Mouse (Mus musculus) MEL (cell line): Measurements from ENCODE around the gene Tm4sf19. TPM values are rescaled to one million over a fixed set of nuclear protein-coding genes. Genes with fewer than 3 reads are reported as not detected.

Source experiments
- DNase-seq: peaks from one replicate; pipeline ENCODE4 v3.0.0; 2011; ENCODE audit warnings: low read depth, low spot score
- H3K27ac ChIP-seq: 2 replicates; pipeline ENCODE4 v1.5.1; 2012; ENCODE audit warnings: low read depth, mild to moderate bottlenecking, control low read depth, low read length, moderate library complexity; ENCODE audit not compliant: control insufficient read depth
- H3K27me3 ChIP-seq, 2 experiments: fragments of 150-350 bp in 1 of 2; sonication (generic) in 1 of 2; 2 replicates each; pipeline ENCODE4 v1.6.1; 2012; ENCODE audit warnings: low read length in 2 of 2, mild to moderate bottlenecking in 2 of 2, improper control_type of control experiment in 1 of 2, moderate library complexity in 1 of 2; ENCODE audit not compliant: insufficient read depth in 2 of 2, control insufficient read depth in 1 of 2
- H3K36me3 ChIP-seq, 2 experiments: 2 replicates each; pipeline ENCODE4 v1.6.1; 2012 to 2014; ENCODE audit warnings: low read length in 2 of 2, improper control_type of control experiment in 1 of 2, inconsistent platforms in 1 of 2, mild to moderate bottlenecking in 1 of 2; ENCODE audit not compliant: insufficient read depth in 2 of 2, control insufficient read depth in 1 of 2
- H3K4me1 ChIP-seq, 2 experiments: fragments of 150-350 bp in 1 of 2; sonication (generic) in 1 of 2; 2 replicates each; pipeline ENCODE4 v1.6.1; 2012; ENCODE audit warnings: low read length in 2 of 2, improper control_type of control experiment in 1 of 2, mild to moderate bottlenecking in 1 of 2; ENCODE audit not compliant: insufficient read depth in 2 of 2, control insufficient read depth in 1 of 2
- H3K4me3 ChIP-seq, 2 experiments: fragments of 150-350 bp in 1 of 2; sonication (generic) in 1 of 2; 2 replicates each; pipeline ENCODE4 v1.5.1; 2012; ENCODE audit warnings: low read depth in 2 of 2, low read length in 2 of 2, mild to moderate bottlenecking in 2 of 2, moderate library complexity in 2 of 2, control low read depth in 1 of 2, improper control_type of control experiment in 1 of 2; ENCODE audit not compliant: control insufficient read depth in 1 of 2, insufficient read depth in 1 of 2
- H3K79me2 ChIP-seq: 2 replicates; pipeline ENCODE4 v1.6.1; 2012; ENCODE audit warnings: mild to moderate bottlenecking, low read length, moderate library complexity; ENCODE audit not compliant: control insufficient read depth, poor library complexity, insufficient read depth
- H3K9ac ChIP-seq: 2 replicates; pipeline ENCODE4 v1.6.1; 2012; ENCODE audit warnings: low read depth, mild to moderate bottlenecking, control low read depth, low read length, moderate library complexity; ENCODE audit not compliant: control insufficient read depth, poor library complexity, severe bottlenecking
- H3K9me3 ChIP-seq: fragments of 150-350 bp; sonication (generic); replicated peaks from 2 replicates; pipeline ENCODE4 v1.6.1; 2012; ENCODE audit warnings: mild to moderate bottlenecking, low read length, improper control_type of control experiment, moderate library complexity; ENCODE audit not compliant: insufficient read depth
- CHD2 ChIP-seq: IDR thresholded peaks from 2 replicates; pipeline ENCODE4 v1.6.1; 2011; ENCODE audit warnings: low read length, improper control_type of control experiment
- CTCF ChIP-seq, 3 experiments: IDR thresholded peaks in 2 of 3; conservative IDR thresholded peaks in 1 of 3; 2 replicates each; pipeline ENCODE4 v1.5.1; 2011 to 2012; ENCODE audit warnings: low read length in 3 of 3, low read depth in 2 of 3, mild to moderate bottlenecking in 2 of 3, improper control_type of control experiment in 1 of 3, inconsistent platforms in 1 of 3, mixed read lengths in 1 of 3, moderate library complexity in 1 of 3; ENCODE audit not compliant: control insufficient read depth in 1 of 3, insufficient read depth in 1 of 3, poor library complexity in 1 of 3, severe bottlenecking in 1 of 3
- E2F4 ChIP-seq: IDR thresholded peaks from 2 replicates; pipeline ENCODE4 v1.6.1; 2011; ENCODE audit warnings: low read depth, low read length, improper control_type of control experiment, borderline replicate concordance
- GATA1 ChIP-seq: IDR thresholded peaks from 2 replicates; pipeline ENCODE4 v1.6.1; 2011; ENCODE audit warnings: low read depth, low read length, improper control_type of control experiment
- HCFC1 ChIP-seq: IDR thresholded peaks from 2 replicates; pipeline ENCODE4 v1.6.1; 2012; ENCODE audit warnings: low read depth, mild to moderate bottlenecking, inconsistent platforms, low read length, improper control_type of control experiment, moderate library complexity
- KAT2A ChIP-seq: conservative IDR thresholded peaks from 2 replicates; pipeline ENCODE4 v1.6.1; 2012; ENCODE audit warnings: low read depth, low read length, improper control_type of control experiment, inconsistent platforms
- MAZ ChIP-seq: IDR thresholded peaks from 2 replicates; pipeline ENCODE4 v1.6.1; 2012; ENCODE audit warnings: low read depth, mild to moderate bottlenecking, inconsistent platforms, low read length, improper control_type of control experiment
- MYC ChIP-seq: IDR thresholded peaks from 2 replicates; pipeline ENCODE4 v1.6.1; 2011; ENCODE audit warnings: low read depth, mild to moderate bottlenecking, low read length, improper control_type of control experiment, moderate library complexity
- NELFE ChIP-seq: IDR thresholded peaks from 2 replicates; pipeline ENCODE4 v1.6.1; 2011; ENCODE audit warnings: low read depth, low read length, improper control_type of control experiment
- POLR2AphosphoS5 ChIP-seq: IDR thresholded peaks from 2 replicates; pipeline ENCODE4 v1.6.1; 2012; ENCODE audit warnings: low read depth, borderline replicate concordance, mild to moderate bottlenecking, inconsistent platforms, low read length, moderate library complexity, mixed read lengths
- RAD21 ChIP-seq: IDR thresholded peaks from 2 replicates; pipeline ENCODE4 v1.6.1; 2011; ENCODE audit warnings: mild to moderate bottlenecking, low read depth, low read length, improper control_type of control experiment
- USF1 ChIP-seq: IDR thresholded peaks from 2 replicates; pipeline ENCODE4 v1.6.1; 2014; ENCODE audit warnings: low read depth, mild to moderate bottlenecking, inconsistent platforms, low read length, improper control_type of control experiment, moderate library complexity
- USF2 ChIP-seq, 2 experiments: IDR thresholded peaks; 2 replicates each; pipeline ENCODE4 v1.6.1; 2011 to 2012; ENCODE audit warnings: improper control_type of control experiment in 2 of 2, low read length in 2 of 2, borderline replicate concordance in 1 of 2, inconsistent platforms in 1 of 2, low read depth in 1 of 2, mild to moderate bottlenecking in 1 of 2; ENCODE audit not compliant: insufficient read depth in 1 of 2
- ZKSCAN1 ChIP-seq: IDR thresholded peaks from 2 replicates; pipeline ENCODE4 v1.6.1; 2012; ENCODE audit warnings: low read depth, mild to moderate bottlenecking, inconsistent platforms, low read length, improper control_type of control experiment, moderate library complexity
- ZNF384 ChIP-seq: IDR thresholded peaks from 2 replicates; pipeline ENCODE4 v1.6.1; 2012; ENCODE audit warnings: low read depth, mild to moderate bottlenecking, inconsistent platforms, low read length, improper control_type of control experiment
- polyA plus RNA-seq, 2 experiments: library from polyadenylated mRNA; stranded (reverse) in 1 of 2; unstranded in 1 of 2; fragments of >175 nt in 1 of 2; fragments of >200 nt in 1 of 2; gene quantifications; 2 replicates each; pipeline versions ENCODE4 v1.2.1 to v1.2.4; 2012; ENCODE audit warnings: low replicate concordance in 2 of 2, low read depth in 1 of 2; ENCODE audit not compliant: insufficient read length in 2 of 2, insufficient read depth in 1 of 2, missing spikeins in 1 of 2
- total RNA-seq: library from RNA; depleted of rRNA; stranded (reverse); fragments of 300-350 nt; gene quantifications from 2 replicates; pipeline ENCODE4 v1.2.3, GENCODE M21; 2012; rRNA removed

Gene Tm4sf19
- total RNA-seq = not detected in 2 replicates
- polyA plus RNA-seq = under 1 TPM in 1 of 2 experiments, not detected in 1; 0.06 TPM

- H3K36me3 ChIP-seq = peaks cover 0 to 7% of the 10 kb centered on the region in 2 experiments; a peak in 2 of 4 replicates
- DNase-seq = no peak
- TF ChIP-seq USF1 (no peak), CHD2 (no peak), HCFC1 (no peak), USF2 (IDR thresholded peaks at IDR 0.05; ENCODE audit: borderline replicate concordance in 1 of 2, insufficient read depth in 1 of 2, low read depth in 1 of 2, low read length in 2 of 2) (no peak), ZNF384 (no peak), MYC (no peak), ZKSCAN1 (no peak), POLR2AphosphoS5 (no peak), CTCF (IDR thresholded peaks at IDR 0.05 in 2 of 3, conservative IDR thresholded peaks at IDR 0.05 in 1 of 3; ENCODE audit: control insufficient read depth in 1 of 3, insufficient read depth in 1 of 3, low read depth in 2 of 3, low read length in 3 of 3, poor library complexity in 1 of 3, severe bottlenecking in 1 of 3) (no peak), NELFE (no peak), KAT2A (no peak), GATA1 (no peak), MAZ (no peak)
- TF ChIP-seq, all 39 proteins: peak for 0
- Histone ChIP-seq H3K9me3 (no peaks in the 10 kb centered on the region), H3K4me1 (peaks cover 8 to 20% of the 10 kb centered on the region in 2 experiments), H3K27ac (0 out of 2 replicates have a peak within 1 kb of the TSS, but pooled peaks have one; percentile 13), H3K79me2 (no peaks in the 10 kb centered on the region), H3K27me3 (no peaks in the 10 kb centered on the region), H3K4me3 (no peak within 1 kb of the TSS), H3K9ac (no peak within 1 kb of the TSS)
These were observed at the start of gene Tm4sf19 for GRCm38 (mm10) chr16:32400267-32400666. Gene Tm4sf19, plus strand, starts transcription at chr16:32400506.

- H3K9me3 ChIP-seq = no peaks in the 10 kb centered on the region
- H3K27ac ChIP-seq = no peak overlapping the region
- H3K36me3 ChIP-seq = peaks cover 0 to 15% of the 10 kb centered on the region in 2 experiments; a peak in 2 of 4 replicates
- no peaks in the 10 kb centered on the region for H3K27me3 ChIP-seq
- TF ChIP-seq NELFE = no peak
- TF ChIP-seq USF1 = no peak
- TF ChIP-seq E2F4 = no peak
- TF ChIP-seq ZNF384 = no peak
- no peak for TF ChIP-seq GATA1
- TF ChIP-seq RAD21 = no peak
- no peak overlapping the region for H3K9ac ChIP-seq
- H3K4me3 ChIP-seq = no peak overlapping the region
- H3K79me2 ChIP-seq = peaks cover 7% of the 10 kb centered on the region; the same call in 1 of the 2 replicates
- H3K4me1 ChIP-seq = no peaks in the 10 kb centered on the region
- DNase-seq = no peak
These were observed 49.5 kb upstream of the Tm4sf19 start for GRCm38 (mm10) chr16:32350776-32351175.
